Mouse (Mus musculus) cerebellum, adult (tissue): ENCODE measurements around the gene Ube2v1.
A peak's percentile ranks its signal among the peaks of the same experiment; 100 is the strongest.
"Not testable (repeated sequence)": the region's sequence is repeated elsewhere in the genome, so short reads cannot be mapped to it uniquely, and the experiment has no call there.

Source experiments
- ATAC-seq: cut with Nextera tagmentation; 2 replicates; pipeline ENCODE4 v1.9.2; 2017; ENCODE audit warnings: mild to moderate bottlenecking, moderate library complexity, mixed read lengths; ENCODE audit not compliant: insufficient number of reproducible peaks, low FRiP score, low TSS enrichment

Ube2v1 gene

GRCm38 (mm10) chr2:167656629-167657478 is 25.0 kb upstream of the Ube2v1 start:
- ATAC-seq, result no peak

GRCm38 (mm10) chr2:167654911-167655600 is 23.2 kb upstream of the Ube2v1 start:
- no peak for ATAC-seq

DNA sequence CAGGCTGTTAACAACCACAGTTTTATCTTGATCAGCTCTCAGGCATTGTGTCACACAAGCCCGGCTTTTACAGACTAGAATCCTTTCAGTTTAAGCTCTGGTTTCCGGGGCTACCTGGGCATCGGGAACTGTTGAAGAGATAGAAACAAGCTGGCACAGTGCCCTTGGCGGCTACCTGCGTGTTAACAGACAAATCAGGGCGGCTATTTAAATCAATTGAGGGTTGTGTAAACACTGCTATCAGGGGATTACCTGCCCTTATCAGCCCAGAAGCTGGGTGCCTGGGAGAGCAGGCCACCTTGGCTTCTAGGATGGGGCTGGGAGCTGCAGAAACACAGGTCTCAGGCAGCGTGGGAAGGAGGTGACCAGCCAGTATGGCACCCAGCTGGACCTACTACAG is 20.8 kb upstream of the Ube2v1 start:
- ATAC-seq, result no peak

DNA sequence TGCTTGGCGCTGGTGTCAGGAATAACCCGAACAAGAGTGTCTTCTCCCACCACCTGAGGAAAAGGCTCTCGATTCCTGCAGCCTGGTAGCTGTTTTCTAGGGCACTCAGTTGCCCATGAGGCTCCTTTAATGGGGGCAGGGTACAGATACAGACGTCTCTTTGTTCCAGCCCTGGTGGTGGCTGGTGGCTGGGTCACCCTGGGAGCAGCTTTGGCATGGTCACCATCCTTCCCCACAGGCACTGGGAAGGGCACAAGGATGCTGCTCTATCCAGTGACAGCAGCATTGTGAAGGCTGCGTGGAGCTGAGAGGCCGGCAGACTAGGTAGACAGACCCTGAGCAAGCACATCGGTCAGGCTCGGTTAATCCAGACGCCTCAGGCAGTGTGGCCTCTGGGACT is 19.7 kb upstream of the Ube2v1 start:
- ATAC-seq, result no peak

GRCm38 (mm10) chr2:167649290-167650032 is 17.6 kb upstream of the Ube2v1 start:
- ATAC-seq, result no peak

DNA sequence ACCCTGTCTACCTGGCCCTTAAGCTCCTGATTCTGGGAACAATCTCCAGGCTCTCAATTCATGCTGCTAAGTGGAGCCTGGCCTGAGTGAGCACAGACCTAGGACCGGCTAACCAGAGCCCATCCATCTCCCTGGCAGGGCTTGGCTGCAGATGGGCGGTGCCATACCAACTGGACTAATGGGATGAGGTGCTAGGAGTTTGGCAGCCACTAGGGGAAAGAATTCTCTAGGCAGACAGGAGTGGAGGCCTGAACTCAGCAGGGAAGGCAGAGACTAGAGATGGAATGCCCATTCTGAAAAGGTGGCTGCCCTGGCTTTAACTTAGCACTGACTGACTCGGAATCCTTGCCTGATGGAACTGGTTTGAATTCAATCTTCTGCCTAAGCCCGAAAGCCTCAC is 14.5 kb upstream of the Ube2v1 start:
- ATAC-seq, result no peak

DNA sequence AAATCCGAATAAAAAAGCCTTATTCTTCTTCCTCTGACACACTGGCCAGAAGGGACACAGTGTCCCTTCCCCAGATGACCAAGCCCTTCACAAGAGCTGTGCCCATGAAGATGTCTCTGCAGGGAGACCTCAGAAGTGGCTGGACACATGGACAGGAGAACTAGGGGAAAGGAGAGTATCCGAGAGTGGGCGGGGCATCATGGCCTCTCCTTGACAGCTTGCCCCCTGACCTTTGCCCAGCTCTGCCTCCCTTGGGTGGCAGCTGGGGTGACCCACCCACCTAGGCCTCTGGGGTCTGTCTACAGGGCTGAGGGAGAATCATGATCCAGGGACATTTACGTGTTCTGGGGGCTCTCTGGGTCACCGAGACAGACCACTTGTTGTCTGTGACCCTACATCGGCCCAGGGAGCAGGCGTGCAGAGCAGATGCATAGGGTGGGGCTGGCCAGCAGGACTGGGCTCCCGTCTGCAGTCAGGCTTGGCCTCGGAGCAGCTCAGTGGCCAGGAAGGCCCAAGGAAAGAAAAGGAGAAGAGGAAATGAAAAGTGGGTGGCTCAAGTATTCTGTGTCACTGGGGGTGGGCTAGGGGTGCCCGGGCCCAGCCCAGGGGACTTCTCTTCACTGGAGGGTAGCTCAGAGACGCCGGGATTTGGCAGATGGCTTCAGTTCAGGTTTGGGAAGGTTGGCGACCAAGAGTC is 11.6 kb upstream of the Ube2v1 start:
- ATAC-seq, result not testable (repeated sequence)

DNA sequence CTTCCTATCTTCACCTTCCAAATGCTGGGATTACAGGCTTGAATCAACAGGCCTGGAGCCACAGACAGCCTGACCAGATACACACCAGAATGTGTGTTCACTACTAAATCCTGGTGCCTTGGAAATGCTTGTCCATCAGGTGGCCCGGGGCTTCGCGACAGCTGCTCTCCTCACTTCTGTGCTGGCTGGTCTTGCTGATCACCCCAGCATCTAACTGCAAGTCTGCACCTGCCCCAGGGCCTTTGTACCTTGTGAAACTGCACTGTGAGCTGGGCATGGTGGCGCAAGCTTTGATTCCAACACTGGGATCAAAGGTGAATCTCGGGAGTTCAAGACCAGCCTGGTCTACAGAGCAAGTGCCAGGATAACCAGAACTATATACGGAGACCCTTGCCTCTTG is 10.3 kb upstream of the Ube2v1 start:
- no peak for ATAC-seq

- ATAC-seq, result no peak
These were observed 9.4 kb upstream of the Ube2v1 start for GRCm38 (mm10) chr2:167641337-167641736.

GRCm38 (mm10) chr2:167640279-167640678 is 8.4 kb upstream of the Ube2v1 start:
- no peak for ATAC-seq

DNA sequence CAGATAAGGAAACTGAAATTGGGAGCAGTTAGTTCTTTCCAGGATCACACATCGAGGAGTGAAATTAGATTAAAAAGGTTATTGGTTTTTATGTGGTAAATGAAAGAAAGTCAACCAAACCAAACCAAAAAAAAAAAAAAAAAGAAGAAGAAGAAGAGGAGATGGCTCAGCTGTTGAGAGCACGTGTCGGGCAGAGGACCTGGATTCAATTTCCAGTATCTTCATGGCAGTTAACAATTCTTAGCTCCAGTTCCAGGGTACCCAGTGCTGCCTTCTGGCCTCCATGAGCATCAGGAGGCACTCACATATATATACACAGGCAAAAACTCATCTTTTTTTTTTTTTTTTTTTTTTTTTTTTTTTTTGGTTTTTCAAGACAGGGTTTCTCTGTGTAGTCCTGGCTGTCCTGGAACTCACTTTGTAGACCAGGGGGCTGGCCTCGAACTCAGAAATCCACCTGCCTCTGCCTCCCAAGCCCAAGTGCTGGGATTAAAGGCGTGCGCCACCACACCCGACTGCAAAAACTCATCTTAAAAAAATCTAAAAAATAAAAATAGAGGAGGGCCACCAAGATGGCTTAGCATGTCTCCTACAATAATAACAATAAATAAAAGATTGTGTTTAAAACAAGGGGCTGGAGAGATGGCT is 3.1 kb upstream of the Ube2v1 start:
- ATAC-seq, result no peak

DNA sequence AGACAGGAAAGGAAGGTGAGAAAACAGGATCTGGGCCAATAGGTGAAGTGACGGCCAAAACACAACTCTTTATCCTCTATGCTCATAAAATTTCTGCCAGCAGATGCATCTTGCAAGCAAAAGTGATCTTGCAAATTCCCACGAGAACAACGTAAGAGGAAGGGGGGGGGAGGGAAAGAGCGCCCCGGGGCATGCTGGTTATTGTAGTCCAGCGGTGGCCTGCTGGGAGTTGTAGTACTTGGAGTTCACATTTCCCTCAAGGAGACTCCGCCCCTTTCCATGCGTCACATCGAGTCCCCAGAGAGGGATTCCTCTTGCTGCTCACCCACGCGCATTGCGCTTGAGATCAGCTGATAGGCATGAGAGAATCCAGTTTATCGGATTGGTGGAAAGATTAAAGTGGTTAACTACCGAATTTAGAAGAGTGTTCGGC is 2.5 kb upstream of the Ube2v1 start:
- peak; percentile 78 for ATAC-seq

GRCm38 (mm10) chr2:167633537-167633872 is 1.6 kb upstream of the Ube2v1 start:
- no peak for ATAC-seq

GRCm38 (mm10) chr2:167632731-167633536 is 1.0 kb upstream of the Ube2v1 start:
- no peak for ATAC-seq

DNA sequence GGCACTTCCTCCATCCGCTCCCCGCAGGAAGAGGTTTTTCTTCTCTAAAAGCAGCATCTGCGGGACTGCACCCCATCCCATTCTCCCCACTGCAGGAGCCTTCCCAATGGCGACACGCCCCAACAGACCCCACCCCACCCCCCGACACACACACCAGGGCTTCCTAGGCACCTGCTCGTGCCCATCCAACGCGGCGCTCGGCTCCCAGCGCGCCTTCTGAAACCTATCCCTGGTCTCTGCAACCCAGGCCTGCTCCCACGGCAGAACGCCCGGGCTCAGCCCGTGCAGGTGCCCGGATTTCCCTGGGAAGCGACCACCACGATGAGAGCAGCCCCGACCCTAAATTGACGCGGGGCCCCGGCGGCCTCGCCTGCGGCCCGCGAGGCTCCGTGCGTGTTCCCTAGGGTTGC is 709 bp downstream of the Ube2v1 start:
- ATAC-seq, result no peak

- ATAC-seq, result no peak
These were observed 1.5 kb downstream of the Ube2v1 start for GRCm38 (mm10) chr2:167630421-167630820.

DNA sequence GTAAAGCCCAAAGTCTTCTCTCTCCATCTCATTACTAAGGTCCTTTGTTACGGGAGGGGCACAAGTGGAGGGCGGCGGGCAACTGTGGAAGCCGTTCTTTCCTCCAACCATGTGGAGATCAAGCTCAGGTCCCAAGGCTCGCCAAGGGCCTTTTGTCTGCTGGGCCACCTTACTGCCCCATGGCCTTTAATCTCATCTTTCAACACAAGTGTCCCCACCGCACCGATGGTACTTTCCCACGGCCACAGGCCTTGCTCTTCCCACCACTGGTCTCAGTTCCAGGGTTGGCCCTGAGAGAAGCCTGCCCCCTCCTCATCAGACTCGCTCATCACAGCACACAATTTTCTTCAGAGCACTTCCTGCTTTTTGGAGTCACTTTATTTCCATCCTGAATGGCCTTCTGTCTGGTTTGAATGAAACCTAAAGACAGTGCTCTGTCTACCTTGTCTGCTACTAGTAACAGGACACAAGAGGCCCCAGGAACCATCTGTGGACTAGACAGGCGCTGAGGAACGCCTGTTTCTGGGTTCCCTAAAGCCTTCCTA is 2.2 kb downstream of the Ube2v1 start:
- ATAC-seq, result no peak

GRCm38 (mm10) chr2:167628872-167629271 is 3.0 kb downstream of the Ube2v1 start:
- no peak for ATAC-seq

DNA sequence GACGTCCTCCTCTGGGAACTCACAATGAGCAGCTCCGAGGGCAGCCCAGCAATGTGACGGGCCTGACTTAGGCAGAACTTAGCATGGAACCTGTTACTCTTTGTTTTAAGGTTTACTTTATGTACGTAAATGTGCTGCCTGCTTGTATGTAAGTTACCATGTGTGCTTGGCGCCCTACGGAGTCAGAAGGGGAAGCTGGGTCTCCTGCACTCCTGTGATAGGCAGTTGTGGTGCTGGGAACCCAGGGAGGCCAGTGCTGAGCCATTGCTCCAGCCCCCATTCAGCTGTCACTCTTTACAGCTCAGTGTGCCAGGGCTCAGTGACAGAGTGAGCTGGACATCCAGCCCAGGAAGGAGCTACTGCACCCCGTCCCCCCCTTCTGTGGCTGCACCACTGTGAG is 4.9 kb downstream of the Ube2v1 start:
- no peak for ATAC-seq
